Mouse (Mus musculus) left cerebral cortex, postnatal 36 days (tissue): Measurements from ENCODE around the gene Ppil1. TPM values are rescaled to one million over a fixed set of nuclear protein-coding genes. Genes with fewer than 3 reads are reported as not detected.
A peak's percentile ranks its signal among the peaks of the same experiment; 100 is the strongest.
"Not testable (repeated sequence)": the region's sequence is repeated elsewhere in the genome, so short reads cannot be mapped to it uniquely, and the experiment has no call there.

Experiments
- DNase-seq, 2 experiments: peaks; one replicate each; pipeline ENCODE4 v3.0.0; 2021 to 2022; ENCODE audit warnings: low spot score in 2 of 2, mixed read lengths in 1 of 2
- intact Hi-C: fragments of 180-260 bp; cut with DNase I; formaldehyde crosslinking; loops from one replicate; pipeline ENCODE4 v1.15.1; 2025
- total RNA-seq, 2 experiments: library from RNA; stranded (reverse); gene quantifications; 2 replicates each; pipeline ENCODE4 v1.2.3; 2021

Gene Ppil1
- total RNA-seq, 2 experiments from 2014 or later: 16.7 to 19.0 TPM

- no peak for DNase-seq
- intact Hi-C loops: no loop called here
These were observed 6.9 kb downstream of the Ppil1 start for GRCm38 (mm10) chr17:29257001-29257511.

- intact Hi-C loops: no loop called here
- no peak for DNase-seq
These were observed 7.5 kb downstream of the Ppil1 start for GRCm38 (mm10) chr17:29256507-29256906.

- intact Hi-C loops, DNase-seq: not testable (repeated sequence)
These were observed 9.2 kb downstream of the Ppil1 start for GRCm38 (mm10) chr17:29254784-29255183.

GRCm38 (mm10) chr17:29253684-29254083 is 10.3 kb downstream of the Ppil1 start:
- intact Hi-C loops: no loop called here
- DNase-seq: no peak

GRCm38 (mm10) chr17:29253236-29253635 is 10.8 kb downstream of the Ppil1 start:
- intact Hi-C loops: no loop called here
- no peak for DNase-seq

- no peak for DNase-seq
- intact Hi-C loops: no loop called here
These were observed 12.2 kb downstream of the Ppil1 start for GRCm38 (mm10) chr17:29251608-29252390.

GRCm38 (mm10) chr17:29251006-29251405 is 13.0 kb downstream of the Ppil1 start:
- DNase-seq, intact Hi-C loops: not testable (repeated sequence)

- DNase-seq: no peak
- intact Hi-C loops: loop anchor here (5.0 kb wide), 2 partner anchors 152 to 202 kb away; no protein-coding TSS in a partner anchor
These were observed 14.5 kb downstream of the Ppil1 start for GRCm38 (mm10) chr17:29249512-29249911.

- intact Hi-C loops: loop anchor here (5.0 kb wide), 2 partner anchors 151 to 201 kb away; no protein-coding TSS in a partner anchor
- peak; percentile 46 to 67 for DNase-seq
These were observed 16.1 kb downstream of the Ppil1 start for GRCm38 (mm10) chr17:29247881-29248280.

GRCm38 (mm10) chr17:29246602-29247001 is 17.4 kb downstream of the Ppil1 start:
- intact Hi-C loops: loop anchor here (5.0 kb wide), 2 partner anchors 149 to 199 kb away; no protein-coding TSS in a partner anchor

GRCm38 (mm10) chr17:29245725-29246124 is 18.3 kb downstream of the Ppil1 start:
- no peak for DNase-seq
- intact Hi-C loops: loop anchor here (2.0 to 5.0 kb wide), 3 partner anchors 67 to 198 kb away; no protein-coding TSS in a partner anchor

More at GRCm38 (mm10) chr17:29246602-29247001, 17.4 kb downstream of the Ppil1 start:
- DNase-seq: no peak

GRCm38 (mm10) chr17:29244912-29245311 is 19.1 kb downstream of the Ppil1 start:
- no peak for DNase-seq
- intact Hi-C loops: loop anchor here (2.0 to 5.0 kb wide), 3 partner anchors 66 to 198 kb away; no protein-coding TSS in a partner anchor

GRCm38 (mm10) chr17:29238421-29238945 is 25.5 kb downstream of the Ppil1 start:
- intact Hi-C loops: no loop called here
- peak; percentile 26 to 34 for DNase-seq

GRCm38 (mm10) chr17:29237772-29238420 is 26.1 kb downstream of the Ppil1 start, which contains the start of gene Cpne5:
Gene Cpne5, minus strand, starts transcription at chr17:29238167.
- intact Hi-C loops: no loop called here
- DNase-seq: peak; percentile 48 to 69

GRCm38 (mm10) chr17:29237267-29237771 is 26.7 kb downstream of the Ppil1 start:
- no peak for DNase-seq
- intact Hi-C loops: no loop called here

- intact Hi-C loops: no loop called here
- DNase-seq: peak in 1 of 2 experiments; percentile 35
These were observed 27.9 kb downstream of the Ppil1 start for GRCm38 (mm10) chr17:29236111-29236510.

GRCm38 (mm10) chr17:29231109-29231508 is 32.9 kb downstream of the Ppil1 start:
- intact Hi-C loops: no loop called here
- DNase-seq: no peak

GRCm38 (mm10) chr17:29220631-29221030 is 43.4 kb downstream of the Ppil1 start:
- intact Hi-C loops: no loop called here
- DNase-seq: no peak

GRCm38 (mm10) chr17:29218017-29218416 is 46.0 kb downstream of the Ppil1 start:
- no peak for DNase-seq
- intact Hi-C loops: no loop called here

GRCm38 (mm10) chr17:29216078-29216477 is 47.9 kb downstream of the Ppil1 start:
- intact Hi-C loops: no loop called here
- DNase-seq: no peak
